In genomic region chr2:107005876-107006275, GRCm38 (mm10) we compare ENCODE assay signal across 8 mouse cellular contexts.
DNase-seq lines count a peak whose midpoint lies in the region.

No protein-coding gene starts in this region.

- DNase-seq in 3134 (ENCODE audit: extremely low read depth, insufficient read length, low spot score) (peak; percentile 22), 3T3-L1 (ENCODE audit: low read depth, low spot score) (peak; percentile 92), 416B (ENCODE audit: low read depth) (peak; percentile 63), NIH3T3 (ENCODE audit: low read depth) (peak; percentile 86)
- DNase-seq in fibroblast of lung, adult 2 months (ENCODE audit: low read depth), result peak; percentile 3
- peak; percentile 58 for DNase-seq in heart, adult 11 months
- peak; percentile 1 for DNase-seq in lung, postnatal 25 days (ENCODE audit: low spot score)
- DNase-seq in lung, postnatal 36 days, result peak; percentile 2

Comparison
In these comparisons a context has a peak if more than half of its experiments do, and no peak if none do; other contexts are left out.
1. Peak in every context shown above with its lines: DNase-seq.
2. DNase-seq: peak in every context shown above with its lines; median percentile 92 in 3T3-L1; 86 in NIH3T3; 63 in 416B; 58 in heart, adult 11 months; 22 in 3134; 3 in fibroblast of lung, adult 2 months; 2 in lung, postnatal 36 days; 1 in lung, postnatal 25 days.